Mouse (Mus musculus) limb, embryonic 11.5 days (tissue): ENCODE results near the gene Elovl6. TPM values are rescaled to one million over a fixed set of nuclear protein-coding genes. Genes with fewer than 3 reads are reported as not detected.

Experiments
- ATAC-seq: fragments of 200-750 bp; cut with Nextera tagmentation; 2 replicates; pipeline ENCODE4 v1.8.0; 2017; ENCODE audit warnings: low read depth; ENCODE audit not compliant: insufficient number of reproducible peaks, low FRiP score, low TSS enrichment
- DNase-seq: peaks from one replicate; pipeline ENCODE4 v3.0.0-alpha.2; 2015; ENCODE audit warnings: low spot score
- H3K27ac ChIP-seq: fragments of 300-500 bp; sonication (generic); replicated peaks from 2 replicates; pipeline ENCODE4 v1.5.1; 2014; ENCODE audit warnings: low read depth, mild to moderate bottlenecking, low read length
- H3K27me3 ChIP-seq: fragments of 300-500 bp; sonication (generic); 2 replicates; pipeline ENCODE4 v1.6.1; 2014; ENCODE audit warnings: mild to moderate bottlenecking, low read length, mixed read lengths; ENCODE audit not compliant: control insufficient read depth, insufficient read depth
- H3K36me3 ChIP-seq: fragments of 300-500 bp; sonication (generic); 2 replicates; pipeline ENCODE4 v1.6.1; 2014; ENCODE audit warnings: mild to moderate bottlenecking, low read length, moderate library complexity, mixed read lengths; ENCODE audit not compliant: control insufficient read depth, insufficient read depth
- H3K4me1 ChIP-seq: fragments of 300-500 bp; sonication (generic); 2 replicates; pipeline ENCODE4 v1.6.1; 2014; ENCODE audit warnings: low read length, mixed read lengths; ENCODE audit not compliant: control insufficient read depth, insufficient read depth
- H3K4me2 ChIP-seq: fragments of 300-500 bp; sonication (generic); 2 replicates; pipeline ENCODE4 v1.6.1; 2014; ENCODE audit warnings: low read depth, mild to moderate bottlenecking, moderate library complexity; ENCODE audit not compliant: severe bottlenecking
- H3K4me3 ChIP-seq: fragments of 300-500 bp; sonication (generic); 2 replicates; pipeline ENCODE4 v1.5.1; 2014; ENCODE audit warnings: low read depth, low read length
- H3K9ac ChIP-seq: fragments of 300-500 bp; sonication (generic); 2 replicates; pipeline ENCODE4 v1.6.1; 2014; ENCODE audit warnings: mild to moderate bottlenecking, low read length
- H3K9me3 ChIP-seq: fragments of 300-500 bp; sonication (generic); 2 replicates; pipeline ENCODE4 v1.6.1; 2016; ENCODE audit warnings: low read length; ENCODE audit not compliant: control insufficient read depth
- WGBS: fragments of 180-500 bp; shearing (Covaris S2); extraction: QIAGEN DNeasy Blood & Tissue Kit; methylation state at CpG from one replicate; pipeline ENCODE4 v1.1.7; 2014; 5-methylcytosine and 5-hydroxymethylcytosine counted together
- polyA plus RNA-seq: library from polyadenylated mRNA; unstranded; fragments of >200 nt; fragmentation: Nextera tagmentation; extraction: Ambion mirVana; gene quantifications from 2 replicates; pipeline ENCODE4 v1.2.1, GENCODE M21; 2014

Gene Elovl6
- polyA plus RNA-seq, 1 experiment from 2014 or later, result 53.2 TPM

DNA sequence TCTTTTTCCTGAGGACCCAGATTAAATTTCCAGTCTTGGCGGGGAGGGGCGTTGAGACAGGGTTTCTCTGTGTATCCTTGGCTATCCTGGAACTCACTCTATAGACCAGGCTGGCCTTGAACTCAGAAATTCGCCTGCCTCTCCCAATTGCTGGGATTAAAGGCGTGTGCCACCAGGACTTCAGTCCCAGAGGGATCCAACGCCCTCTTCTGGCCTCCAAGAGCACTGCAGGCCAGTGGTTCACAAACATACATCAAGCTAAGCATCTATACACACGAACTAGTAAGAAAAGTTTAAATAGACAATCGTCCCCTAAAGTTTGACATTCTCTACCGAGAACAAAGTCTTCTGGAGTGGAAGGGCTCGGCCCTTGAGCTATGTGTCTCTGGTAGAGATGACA, 90.0 kb downstream of the Elovl6 start:
- no peak for DNase-seq

GRCm38 (mm10) chr3:129622705-129623104, 90.5 kb downstream of the Elovl6 start:
- Histone ChIP-seq H3K36me3 (no peaks in the 10 kb centered on the region), H3K27me3 (no peaks in the 10 kb centered on the region), H3K4me1 (no peaks in the 10 kb centered on the region), H3K27ac (no peak overlapping the region), H3K9me3 (no peaks in the 10 kb centered on the region), H3K9ac (no peak overlapping the region), H3K4me3 (no peak overlapping the region), H3K4me2 (no peak overlapping the region)
- no peak for DNase-seq
- no peak for ATAC-seq
- WGBS, result 91% methylated on average over 5 of the region's 5 CpGs

More for the DNA sequence above, 90.0 kb downstream of the Elovl6 start:
- Histone ChIP-seq H3K4me1 (no peaks in the 10 kb centered on the region), H3K36me3 (no peaks in the 10 kb centered on the region), H3K4me2 (no peak overlapping the region), H3K27ac (no peak overlapping the region), H3K9me3 (no peaks in the 10 kb centered on the region), H3K9ac (no peak overlapping the region), H3K27me3 (no peaks in the 10 kb centered on the region), H3K4me3 (no peak overlapping the region)
- WGBS, result 79% methylated on average over 9 of the region's 9 CpGs
- no peak for ATAC-seq

DNA sequence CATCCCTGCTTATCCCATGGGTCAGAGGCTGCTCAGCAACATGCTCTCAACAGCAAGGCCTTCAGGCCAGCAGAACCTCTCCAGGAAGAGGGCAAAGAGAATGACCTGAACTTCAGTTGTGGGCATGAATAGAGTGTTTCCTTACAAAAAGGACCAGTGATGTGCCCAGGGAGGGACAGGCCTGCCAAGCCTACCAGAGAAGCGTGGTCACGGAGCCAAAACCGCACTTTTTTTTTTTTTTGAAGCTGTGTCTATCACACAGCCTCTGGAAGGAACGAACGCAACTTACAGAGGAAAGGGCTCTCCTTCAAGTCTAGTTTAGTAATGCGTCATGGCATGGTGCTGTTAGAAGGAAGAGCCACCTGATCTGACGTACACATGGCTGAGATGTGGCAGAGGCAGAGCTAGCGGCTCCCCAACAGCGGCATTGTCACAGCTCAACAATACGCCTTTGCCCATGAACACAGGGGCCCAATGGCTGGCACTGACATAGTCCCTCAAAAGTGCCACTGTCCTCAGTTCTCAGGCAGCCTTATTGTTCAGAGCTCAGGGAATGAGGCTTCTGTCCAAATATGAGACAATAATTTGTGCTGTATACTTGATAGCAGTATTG, 92.1 kb downstream of the Elovl6 start:
- Histone ChIP-seq H3K4me1 (no peaks in the 10 kb centered on the region), H3K27me3 (no peaks in the 10 kb centered on the region), H3K4me2 (no peak overlapping the region), H3K9ac (no peak overlapping the region), H3K27ac (no peak overlapping the region), H3K36me3 (no peaks in the 10 kb centered on the region), H3K4me3 (no peak overlapping the region), H3K9me3 (no peaks in the 10 kb centered on the region)
- ATAC-seq (no peak), DNase-seq (no peak)
- 93% methylated on average over 10 of the region's 10 CpGs for WGBS

DNA sequence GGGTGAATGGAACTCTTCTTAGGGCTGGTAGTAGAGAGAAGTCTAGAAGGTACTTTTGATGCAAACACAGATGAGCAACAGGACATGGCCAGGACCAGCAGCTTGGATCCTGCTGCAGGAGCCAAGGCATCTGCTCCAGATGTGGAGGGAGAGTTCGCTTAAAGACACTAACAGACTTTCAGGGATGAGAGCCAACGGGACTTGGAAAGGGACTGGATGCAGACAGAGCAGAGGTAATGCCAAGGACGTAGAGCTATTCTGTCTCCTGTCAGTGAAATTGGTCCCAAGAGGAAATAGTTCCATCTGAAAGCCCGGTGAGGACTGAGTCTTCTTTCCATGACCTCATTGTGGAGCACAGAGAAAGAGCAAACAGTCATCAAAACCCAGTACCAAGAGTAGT, 95.1 kb downstream of the Elovl6 start:
- Histone ChIP-seq H3K9ac (no peak overlapping the region), H3K9me3 (no peaks in the 10 kb centered on the region), H3K4me2 (no peak overlapping the region), H3K4me3 (no peak overlapping the region), H3K36me3 (no peaks in the 10 kb centered on the region), H3K27ac (no peak overlapping the region), H3K4me1 (no peaks in the 10 kb centered on the region), H3K27me3 (no peaks in the 10 kb centered on the region)
- no peak for ATAC-seq
- no peak for DNase-seq
- 93% methylated on average over 4 of the region's 4 CpGs for WGBS

GRCm38 (mm10) chr3:129631018-129631417, 98.9 kb downstream of the Elovl6 start:
- Histone ChIP-seq H3K4me1 (no peaks in the 10 kb centered on the region), H3K4me3 (no peak overlapping the region), H3K9me3 (no peaks in the 10 kb centered on the region), H3K9ac (no peak overlapping the region), H3K4me2 (no peak overlapping the region), H3K27me3 (no peaks in the 10 kb centered on the region), H3K36me3 (no peaks in the 10 kb centered on the region), H3K27ac (no peak overlapping the region)
- 93% methylated on average over 1 of the region's 1 CpGs for WGBS
- no peak for DNase-seq
- ATAC-seq, result no peak

DNA sequence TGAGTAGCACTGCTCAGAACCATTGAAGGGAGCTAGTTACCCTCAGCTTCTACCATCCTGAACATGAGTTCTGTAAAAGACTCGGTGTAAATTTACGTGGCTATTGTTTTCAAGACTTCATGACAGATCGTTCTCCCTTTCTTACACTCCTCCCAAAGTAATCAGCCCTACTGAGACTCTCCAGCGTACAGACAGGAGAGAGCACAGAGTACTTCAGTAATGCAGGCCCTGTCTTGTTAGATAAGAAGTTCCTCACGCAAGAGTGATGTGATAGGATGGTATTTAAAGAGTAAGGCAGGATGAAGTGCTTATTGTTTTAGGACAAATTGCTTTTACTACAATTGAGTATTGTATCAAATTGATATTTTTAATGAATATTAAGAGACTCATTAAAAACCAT, 99.7 kb downstream of the Elovl6 start:
- ATAC-seq, result no peak
- H3K9me3 ChIP-seq, result no peaks in the 10 kb centered on the region
- no peak overlapping the region for H3K27ac ChIP-seq
- H3K4me3 ChIP-seq, result no peak overlapping the region
- H3K4me2 ChIP-seq, result no peak overlapping the region
- H3K36me3 ChIP-seq, result no peaks in the 10 kb centered on the region
- 96% methylated on average over 5 of the region's 5 CpGs for WGBS
- no peaks in the 10 kb centered on the region for H3K4me1 ChIP-seq
- H3K9ac ChIP-seq, result no peak overlapping the region
- H3K27me3 ChIP-seq, result no peaks in the 10 kb centered on the region
- DNase-seq, result no peak

DNA sequence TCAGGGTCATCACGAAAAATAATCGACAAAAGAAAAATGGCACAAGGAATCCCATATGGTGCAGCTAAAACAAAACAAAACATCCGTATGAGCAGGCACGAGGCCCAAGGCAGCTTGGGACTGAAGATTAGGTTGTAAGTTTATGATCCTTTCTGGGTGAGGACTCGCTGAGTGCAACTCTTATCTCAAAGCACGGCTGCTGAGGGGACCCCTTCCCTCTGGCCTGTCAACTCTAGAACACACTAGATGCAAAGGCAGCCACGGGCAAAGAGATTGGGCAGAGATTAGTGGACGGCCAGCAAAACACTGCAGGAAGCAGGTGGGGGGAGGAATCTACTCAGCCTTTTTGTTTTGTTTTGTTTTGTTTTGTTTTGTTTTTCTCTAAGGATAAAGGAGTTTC, 101.4 kb downstream of the Elovl6 start:
- Histone ChIP-seq H3K36me3 (no peaks in the 10 kb centered on the region), H3K4me1 (no peaks in the 10 kb centered on the region), H3K4me2 (no peak overlapping the region), H3K9me3 (no peaks in the 10 kb centered on the region), H3K9ac (no peak overlapping the region), H3K27me3 (no peaks in the 10 kb centered on the region), H3K4me3 (no peak overlapping the region), H3K27ac (no peak overlapping the region)
- ATAC-seq (no peak), DNase-seq (no peak)
- 78% methylated on average over 8 of the region's 8 CpGs for WGBS

- no peak overlapping the region for H3K4me2 ChIP-seq
- ATAC-seq (no peak), DNase-seq (no peak)
- H3K4me1 ChIP-seq, result no peaks in the 10 kb centered on the region
- no peak overlapping the region for H3K9ac ChIP-seq
- H3K4me3 ChIP-seq, result no peak overlapping the region
- no peaks in the 10 kb centered on the region for H3K9me3 ChIP-seq
- no peaks in the 10 kb centered on the region for H3K27me3 ChIP-seq
- 89% methylated on average over 11 of the region's 11 CpGs for WGBS
- H3K36me3 ChIP-seq, result no peaks in the 10 kb centered on the region
- H3K27ac ChIP-seq, result no peak overlapping the region
Observed at GRCm38 (mm10) chr3:129634260-129634901, 102.2 kb downstream of the Elovl6 start.

- DNase-seq, result no peak
- Histone ChIP-seq H3K4me2 (no peak overlapping the region), H3K36me3 (no peaks in the 10 kb centered on the region), H3K27ac (no peak overlapping the region), H3K9me3 (no peaks in the 10 kb centered on the region), H3K27me3 (no peaks in the 10 kb centered on the region), H3K4me3 (no peak overlapping the region), H3K4me1 (no peaks in the 10 kb centered on the region), H3K9ac (no peak overlapping the region)
- ATAC-seq, result no peak
- WGBS, result 79% methylated on average over 6 of the region's 6 CpGs
Observed at GRCm38 (mm10) chr3:129637446-129637845, 105.3 kb downstream of the Elovl6 start.
